Mouse (Mus musculus): Measurements from ENCODE around the gene Slc29a3.

The Slc29a3 gene

DNA sequence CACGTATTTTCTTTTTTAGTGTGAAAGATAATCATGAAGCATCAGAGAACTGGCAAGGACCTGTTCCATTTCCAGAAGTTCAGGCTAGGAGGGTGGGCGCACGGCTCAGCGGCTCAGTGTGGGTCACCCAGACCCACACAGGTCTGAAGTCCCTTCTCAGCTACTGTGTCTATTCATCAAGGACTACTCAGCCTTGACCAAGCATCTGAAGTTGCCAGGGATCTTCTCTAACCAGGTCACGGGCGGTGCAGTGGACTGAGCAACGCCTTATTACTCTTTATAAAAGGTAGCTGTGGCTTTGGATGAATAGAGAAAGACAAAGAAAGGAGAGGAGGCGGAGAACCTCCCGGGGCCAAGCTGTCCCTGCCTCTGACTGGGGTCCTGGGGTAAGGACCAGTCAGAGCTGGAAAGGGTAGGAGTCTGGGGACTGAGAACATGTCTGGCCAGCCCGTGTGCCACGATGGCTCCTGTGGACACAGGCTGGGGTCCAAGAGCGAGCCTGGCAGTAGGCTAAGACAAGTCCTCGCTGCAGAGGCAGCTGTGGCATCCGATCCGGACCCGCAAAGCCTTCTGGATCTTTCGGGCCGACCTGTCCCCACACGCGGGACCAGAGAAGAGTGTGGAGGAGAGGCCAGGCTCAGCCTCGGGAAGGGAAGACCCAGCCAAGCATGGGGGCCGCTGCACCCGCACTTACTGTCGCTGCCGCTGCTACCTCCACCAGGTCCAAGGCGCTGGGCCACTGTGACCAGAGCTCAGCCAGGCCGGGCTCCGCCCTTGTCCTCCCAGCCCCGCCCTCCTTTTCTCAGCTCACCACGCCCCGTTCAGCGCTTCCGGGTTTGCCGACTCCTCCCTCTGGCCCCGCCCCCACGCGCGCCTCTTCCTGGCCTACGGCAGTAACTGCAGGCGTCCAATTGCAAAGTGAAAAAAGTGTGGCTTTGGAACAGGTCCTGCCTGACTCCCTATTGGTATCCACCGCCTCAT is at the start of gene Slc29a3:
Gene Slc29a3, minus strand, starts transcription at position 755 of the 981 bp plus-strand sequence.
- DNase-seq (ENCODE audit: low read depth, low spot score) = peak; percentile 94

DNA sequence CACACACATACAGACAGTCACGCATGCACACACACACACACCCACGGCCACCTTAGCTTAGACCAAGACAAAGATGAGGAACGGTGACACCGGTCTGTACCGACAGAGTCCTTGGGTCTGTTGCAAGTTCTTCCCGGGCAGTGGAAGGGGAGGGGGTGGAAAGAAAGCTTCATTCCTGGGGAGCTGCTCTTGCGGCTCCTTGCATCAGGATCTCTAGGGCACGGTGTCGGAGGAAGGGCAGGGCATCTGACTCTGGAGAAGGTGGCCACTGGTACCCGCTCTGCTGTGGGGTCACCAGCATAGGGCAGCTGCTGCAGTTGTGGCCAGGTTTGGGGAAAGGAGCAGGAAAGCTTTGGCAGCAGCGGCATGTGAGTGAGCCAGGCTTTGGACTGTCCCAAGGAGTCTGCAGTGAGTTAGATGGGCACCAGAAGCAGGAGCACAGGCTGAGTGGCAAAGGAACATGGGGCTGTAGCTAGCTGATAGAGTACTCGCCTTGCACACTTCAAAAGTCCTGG is 49.4 kb upstream of the Slc29a3 start:
- no peak for DNase-seq (ENCODE audit: low read depth, low spot score)

DNA sequence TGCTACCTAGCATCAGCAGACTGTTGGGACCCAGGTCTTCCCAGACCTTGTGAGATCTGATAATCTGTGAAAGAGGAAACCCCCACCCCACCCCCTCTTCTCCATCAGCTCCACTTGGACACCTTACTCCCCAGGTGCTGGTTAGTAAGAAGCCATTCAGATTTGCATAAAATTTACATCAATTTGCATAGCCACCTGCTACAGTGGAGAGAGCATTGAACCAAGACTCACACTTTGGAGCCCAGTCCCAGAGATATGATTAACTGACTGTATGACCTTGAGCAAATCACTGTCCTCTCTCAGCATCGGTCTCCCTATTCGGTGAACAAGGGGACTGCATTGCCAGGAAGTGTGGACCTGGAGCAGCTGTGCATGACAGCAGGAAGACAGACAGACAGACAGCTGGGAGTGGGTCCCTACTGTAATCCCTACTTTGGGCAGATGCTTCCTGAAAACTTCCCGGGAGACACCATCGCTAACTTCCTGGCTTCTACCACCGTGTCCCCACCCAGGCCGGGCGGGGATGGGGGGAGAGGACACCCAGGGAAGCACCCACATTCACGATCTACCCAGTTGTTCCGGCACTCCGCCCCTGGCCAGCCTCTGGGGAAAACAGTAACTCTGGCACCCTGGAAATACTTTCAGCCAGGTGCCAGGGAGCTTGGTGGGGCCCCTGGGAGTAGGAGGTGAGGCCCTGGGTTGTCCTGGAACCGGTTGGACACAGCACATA is 48.7 kb upstream of the Slc29a3 start:
- no peak for DNase-seq (ENCODE audit: low read depth, low spot score)

DNA sequence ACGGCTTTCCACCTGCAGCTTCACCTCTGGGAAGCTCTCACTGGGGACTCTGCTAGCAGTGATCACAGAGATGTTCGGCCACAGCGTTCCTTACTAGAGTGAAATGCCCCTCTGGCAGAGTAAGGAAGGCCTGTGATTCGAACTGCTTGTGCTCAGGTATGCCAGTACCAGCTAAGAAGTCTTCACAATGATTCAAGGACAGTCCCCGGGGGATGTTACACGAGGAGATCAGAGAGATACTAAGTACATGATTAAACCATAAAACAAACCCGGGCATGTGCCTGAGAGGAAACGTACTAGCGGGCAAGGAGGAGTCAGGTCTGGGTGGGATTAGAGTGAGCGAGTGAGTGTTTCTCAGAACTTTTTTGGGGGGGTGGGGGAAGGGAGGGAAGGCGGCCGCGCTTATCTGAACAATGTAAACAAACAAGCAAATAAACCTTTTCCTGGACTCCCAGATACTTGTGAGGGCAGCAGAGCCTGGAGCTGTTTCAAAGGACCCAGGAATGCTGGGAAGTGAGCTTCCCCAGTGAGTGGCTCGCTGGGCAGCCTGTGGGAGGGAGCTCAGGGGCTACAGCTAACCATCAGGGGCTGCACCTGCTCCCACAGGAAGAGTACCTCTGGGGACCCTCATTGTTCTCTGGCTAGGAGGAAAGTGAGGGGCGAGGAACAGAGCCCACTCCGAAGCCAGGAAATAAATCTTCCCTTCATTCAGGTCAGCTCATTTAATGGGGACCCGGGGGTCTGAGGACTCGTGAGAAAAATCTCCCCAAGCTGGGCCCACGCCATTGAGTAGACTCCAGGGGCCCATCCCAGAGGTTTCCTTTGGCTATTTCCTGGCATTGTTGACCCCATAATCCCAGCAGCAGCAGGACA is 47.9 kb upstream of the Slc29a3 start:
- no peak for DNase-seq (ENCODE audit: low read depth, low spot score)

DNA sequence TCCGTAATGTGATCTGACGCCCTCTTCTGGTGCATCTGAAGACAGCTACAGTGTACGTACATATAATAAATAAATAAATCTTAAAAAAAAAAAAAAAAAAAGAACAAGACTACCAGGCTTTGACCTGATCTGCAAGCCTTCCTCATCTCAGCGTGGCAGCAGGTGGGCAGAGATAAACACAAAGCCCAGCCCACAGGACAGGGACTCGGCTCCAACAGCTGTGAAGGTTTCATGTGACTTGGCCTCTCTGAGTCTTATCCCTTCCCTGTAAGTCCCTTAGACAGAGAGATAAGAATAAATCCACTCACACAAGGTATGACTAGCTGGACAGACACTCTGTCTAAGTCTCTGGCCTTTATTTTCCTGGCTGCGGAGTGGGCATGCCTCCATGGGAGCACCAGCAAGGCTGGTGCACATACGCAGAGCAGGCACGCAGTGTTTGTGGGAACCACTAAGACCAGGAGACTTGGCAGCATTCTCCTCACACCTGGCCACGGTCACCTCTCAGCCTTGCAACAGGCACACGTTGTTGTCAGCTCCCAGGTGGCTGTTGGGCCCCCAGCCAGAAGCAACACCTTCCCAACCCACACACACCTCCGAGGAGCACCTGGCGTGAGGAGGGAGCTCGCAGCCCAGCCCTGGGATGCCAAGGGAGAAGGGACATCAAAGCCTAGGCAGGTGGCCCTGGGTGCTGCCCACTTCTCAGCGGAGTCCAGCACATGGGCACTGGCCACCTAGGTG is 45.3 kb upstream of the Slc29a3 start:
- no peak for DNase-seq (ENCODE audit: low read depth, low spot score)

DNA sequence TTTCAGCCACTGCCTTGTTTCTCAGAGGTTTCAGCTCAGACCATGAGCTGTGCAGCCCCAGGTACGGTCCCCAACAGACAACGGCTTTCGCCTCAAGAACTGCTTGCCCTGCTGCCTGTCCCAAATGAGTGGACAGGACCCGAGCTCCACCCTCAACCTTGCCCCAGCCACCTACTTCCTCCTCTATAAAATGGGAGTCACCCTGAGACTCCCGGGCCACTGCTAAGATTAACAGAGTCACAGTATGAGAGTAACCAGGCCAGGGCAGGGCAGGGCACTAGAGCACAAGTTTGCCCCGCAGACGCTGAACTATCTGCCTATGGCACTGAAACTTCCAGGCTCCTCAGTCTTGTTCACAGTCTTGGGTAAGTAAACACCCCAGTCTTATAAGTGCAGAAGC is 43.9 kb upstream of the Slc29a3 start:
- no peak for DNase-seq (ENCODE audit: low read depth, low spot score)

DNA sequence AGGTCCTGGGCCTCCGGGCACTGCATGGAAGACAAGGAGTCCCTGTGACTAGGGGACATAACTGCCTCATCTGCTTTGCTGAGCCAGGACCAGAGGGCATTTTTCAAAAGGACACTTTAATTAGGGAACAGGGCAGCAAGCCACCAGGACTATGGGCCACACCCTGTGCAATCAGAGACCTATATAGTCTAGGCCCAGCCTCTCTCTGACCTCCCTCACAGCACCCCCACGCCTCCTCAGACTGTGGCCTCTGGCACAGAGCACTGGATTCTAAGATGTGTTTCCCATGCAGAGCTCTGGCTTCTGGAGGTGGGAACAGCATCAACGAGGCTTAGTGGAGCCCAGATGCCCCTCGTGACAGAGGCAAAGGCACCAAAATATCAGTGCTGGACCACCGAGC is 43.4 kb upstream of the Slc29a3 start:
- DNase-seq (ENCODE audit: low read depth, low spot score) = no peak

DNA sequence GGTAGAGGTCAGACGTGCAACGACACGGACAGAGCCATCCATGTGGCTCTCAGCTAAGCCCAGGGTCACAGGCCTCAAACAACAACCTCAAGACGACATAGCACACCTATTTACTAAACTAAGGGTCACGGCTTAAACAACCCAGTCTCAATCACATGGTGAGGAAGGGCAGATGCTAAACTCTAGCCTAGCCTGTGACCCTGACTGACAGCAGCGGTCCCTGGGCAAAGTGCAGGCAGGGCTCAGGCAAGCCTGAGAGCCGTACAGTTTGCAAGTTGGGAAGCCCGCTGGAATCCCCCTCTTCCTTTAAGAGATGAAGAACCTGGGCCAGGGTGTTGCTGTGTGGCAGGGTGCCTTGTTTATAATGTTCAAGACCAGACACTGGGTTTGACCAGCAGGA is 42.2 kb upstream of the Slc29a3 start:
- DNase-seq (ENCODE audit: low read depth, low spot score) = no peak

DNA sequence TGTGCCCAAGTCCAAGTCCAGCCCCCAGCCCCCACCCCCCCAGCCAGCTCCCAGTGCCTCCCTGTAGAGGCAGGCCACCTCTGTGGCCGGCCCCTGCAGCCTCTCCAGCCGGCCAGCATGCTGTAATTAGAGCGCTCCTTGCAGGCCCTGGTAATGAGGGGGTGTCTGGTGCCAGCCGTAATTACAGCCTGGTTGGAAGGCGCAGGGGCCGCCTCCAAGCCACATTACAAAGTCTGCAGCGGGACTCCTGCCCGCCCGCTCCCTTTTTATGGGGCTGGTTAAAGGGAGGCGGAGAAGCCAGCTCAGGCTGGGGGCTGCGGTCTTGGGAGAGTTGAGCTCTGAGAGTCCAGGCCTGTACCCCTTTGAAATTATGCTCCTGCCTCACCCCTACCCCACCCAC is 41.8 kb upstream of the Slc29a3 start:
- no peak for DNase-seq (ENCODE audit: low read depth, low spot score)

DNA sequence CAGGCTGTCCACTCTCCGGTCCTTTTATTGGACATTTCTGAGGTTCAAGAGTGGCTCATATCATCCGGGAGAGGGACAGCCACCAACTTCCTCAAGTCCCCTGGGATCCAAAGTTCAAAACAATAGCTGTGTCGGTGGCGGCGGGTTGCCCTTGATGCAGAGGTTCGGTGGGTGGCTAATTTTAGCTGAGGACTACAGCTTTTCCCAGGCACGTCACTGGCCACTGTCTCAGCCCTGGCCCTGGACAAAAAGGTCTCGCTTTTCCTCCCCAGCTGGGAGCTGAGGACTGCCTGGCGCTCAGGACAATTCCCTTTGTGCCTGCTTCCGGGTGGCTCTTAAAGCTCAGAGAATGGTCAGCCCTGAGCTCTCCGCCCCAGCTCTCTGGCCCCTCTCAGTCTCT is 40.2 kb upstream of the Slc29a3 start:
- no peak for DNase-seq (ENCODE audit: low read depth, low spot score)

DNA sequence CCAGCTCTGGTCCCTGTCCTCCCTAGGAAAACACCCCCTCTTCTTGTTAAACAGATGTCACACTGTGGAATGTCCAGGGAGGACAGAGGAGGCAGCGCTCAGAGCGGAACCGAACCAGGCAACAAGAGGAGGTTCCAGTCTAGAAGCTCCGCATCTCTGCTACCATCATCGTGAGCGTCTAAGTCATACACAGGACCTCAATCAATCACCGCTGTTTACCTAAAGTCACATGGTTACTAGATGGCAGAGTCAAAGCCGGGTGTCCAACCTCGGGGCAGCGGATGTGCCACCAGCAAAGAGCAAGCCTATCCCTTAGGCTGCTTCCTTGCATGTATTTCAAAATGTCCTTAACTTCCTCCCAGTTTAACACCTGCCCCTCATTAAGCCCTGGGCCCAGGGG is 39.8 kb upstream of the Slc29a3 start:
- no peak for DNase-seq (ENCODE audit: low read depth, low spot score)

DNA sequence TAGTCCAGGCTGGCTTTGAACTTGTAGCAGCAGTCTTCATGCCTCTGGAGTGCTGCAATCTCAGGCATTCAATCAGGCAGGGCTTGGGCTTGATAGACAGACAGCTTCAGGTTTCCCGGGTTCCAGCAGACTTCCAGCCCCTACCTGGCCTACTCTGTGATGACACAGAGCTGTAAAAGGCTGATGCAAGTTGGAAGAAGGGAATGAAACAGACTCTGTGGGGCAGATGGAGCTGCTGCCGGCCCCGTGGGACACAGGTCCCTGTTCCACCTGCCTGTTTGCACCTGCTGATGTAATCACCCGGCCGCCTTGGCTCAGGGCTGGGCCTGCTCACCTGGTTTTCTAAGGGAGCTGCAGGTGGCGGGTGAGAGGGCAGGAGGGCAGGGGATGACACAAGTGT is 38.3 kb upstream of the Slc29a3 start:
- DNase-seq (ENCODE audit: low read depth, low spot score) = no peak

DNA sequence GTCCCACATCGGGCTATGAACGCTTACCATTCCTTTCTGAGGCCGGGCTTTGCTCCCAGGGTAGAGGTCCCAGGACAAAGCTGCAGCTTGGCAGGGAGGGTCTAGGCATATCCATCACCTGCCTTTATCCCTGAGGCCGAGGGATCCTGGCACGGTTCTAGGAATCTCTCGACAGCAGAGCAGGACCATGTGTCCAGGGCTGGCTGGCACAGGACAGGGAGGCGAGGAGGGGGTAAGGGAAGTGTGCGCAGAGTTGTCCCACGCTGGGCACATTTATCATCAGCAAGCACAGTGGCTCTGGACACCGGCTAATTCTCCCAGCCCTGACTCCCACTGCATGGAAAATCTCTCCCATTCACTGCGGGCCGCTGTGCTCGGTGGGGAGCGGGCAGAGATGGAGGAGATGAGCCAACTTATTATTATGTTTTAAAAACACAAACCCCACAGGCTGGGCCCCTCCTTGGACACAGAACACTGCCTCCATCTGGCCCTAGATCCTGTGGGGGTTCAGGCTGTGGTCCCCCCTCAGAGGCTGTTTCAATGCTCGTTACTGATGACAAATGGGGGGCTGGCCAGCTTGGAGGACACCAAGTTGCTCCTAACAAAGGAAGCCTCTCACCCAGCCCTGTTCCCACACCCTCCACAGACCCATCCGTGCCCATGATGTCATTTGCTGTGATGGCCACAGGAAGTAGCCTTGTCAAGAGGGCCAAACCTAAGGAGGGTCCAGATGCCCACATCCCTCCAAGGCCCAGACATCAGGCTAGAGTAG is 34.9 kb upstream of the Slc29a3 start:
- DNase-seq (ENCODE audit: low read depth, low spot score) = no peak

DNA sequence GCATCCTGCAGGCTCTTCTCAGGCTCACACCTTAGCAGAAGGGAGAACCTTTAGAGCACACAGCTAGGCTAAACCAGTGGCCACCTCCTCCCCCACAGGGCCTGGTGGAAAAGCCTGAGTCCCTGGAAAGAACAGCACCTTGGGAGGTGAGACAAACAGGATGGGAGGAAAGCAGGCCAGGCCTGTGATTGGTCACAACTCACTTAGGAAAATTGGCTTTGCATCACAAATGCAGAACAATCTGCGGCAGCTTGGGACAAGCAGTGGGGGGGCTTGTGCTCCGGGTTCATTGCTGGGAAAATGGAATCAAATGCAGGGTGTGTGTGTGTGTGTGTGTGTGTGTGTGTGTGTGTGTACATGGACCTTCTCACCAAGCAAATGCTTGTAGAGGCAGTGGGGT is 31.0 kb upstream of the Slc29a3 start:
- peak; percentile 89 for DNase-seq (ENCODE audit: low read depth, low spot score)

DNA sequence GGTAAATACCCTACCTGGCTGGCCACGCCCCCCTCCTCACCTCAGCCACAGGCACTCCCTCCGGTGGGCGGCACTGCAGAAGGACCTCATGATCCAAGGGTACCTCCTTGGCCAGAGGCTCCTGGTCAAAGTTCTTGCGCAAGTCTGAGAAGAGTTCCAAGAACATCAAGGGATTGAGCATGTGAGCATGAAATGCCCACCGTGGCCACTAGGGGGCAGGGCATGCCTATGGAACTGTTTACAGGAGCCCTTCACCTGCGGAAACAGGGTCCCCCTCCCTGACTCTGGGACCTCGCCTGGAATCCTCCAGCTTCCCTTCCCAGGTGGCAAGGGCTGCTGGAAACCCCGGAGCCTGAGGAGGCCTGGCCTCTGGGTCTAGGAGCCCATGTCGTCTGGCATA is 27.0 kb upstream of the Slc29a3 start:
- peak; percentile 88 for DNase-seq (ENCODE audit: low read depth, low spot score)

DNA sequence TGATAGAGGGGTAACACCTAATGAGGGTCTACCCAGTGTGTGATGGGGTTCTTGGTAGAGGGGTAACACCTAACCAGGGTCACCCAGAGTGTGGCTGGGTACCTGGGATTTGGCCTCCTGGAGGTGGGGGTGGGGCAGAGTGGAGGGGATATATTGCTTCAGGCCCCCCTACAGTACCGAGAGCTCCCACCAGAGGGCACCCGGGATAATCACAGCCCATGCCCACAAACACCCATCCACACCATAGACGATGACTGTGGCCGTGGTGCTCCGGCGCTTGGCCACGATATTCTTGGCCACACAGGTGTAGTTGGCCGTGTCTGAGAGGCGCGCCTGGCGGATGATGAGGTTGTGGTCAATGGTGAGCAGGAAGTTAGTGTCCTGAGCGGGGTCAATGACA is 25.9 kb upstream of the Slc29a3 start:
- peak; percentile 67 for DNase-seq (ENCODE audit: low read depth, low spot score)

DNA sequence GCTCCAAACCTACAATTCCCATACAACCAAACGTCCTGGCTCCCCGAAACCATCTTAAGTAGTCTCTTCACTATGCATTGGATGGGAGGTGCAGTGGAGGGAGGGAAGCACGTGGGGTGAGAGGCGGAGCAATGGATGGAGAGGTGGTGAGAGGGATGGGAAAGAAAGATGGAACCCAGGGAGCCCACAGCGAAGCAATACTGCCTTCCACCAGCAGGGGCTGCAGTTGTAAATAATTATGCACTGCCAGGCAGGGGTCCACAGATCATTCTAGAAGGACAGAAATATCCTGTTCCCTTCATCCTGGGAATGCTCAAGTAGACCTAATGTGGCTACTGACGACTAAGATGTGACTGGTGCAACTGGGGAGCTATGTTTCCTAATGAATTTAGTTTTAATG is 22.9 kb upstream of the Slc29a3 start:
- peak; percentile 81 for DNase-seq (ENCODE audit: low read depth, low spot score)

DNA sequence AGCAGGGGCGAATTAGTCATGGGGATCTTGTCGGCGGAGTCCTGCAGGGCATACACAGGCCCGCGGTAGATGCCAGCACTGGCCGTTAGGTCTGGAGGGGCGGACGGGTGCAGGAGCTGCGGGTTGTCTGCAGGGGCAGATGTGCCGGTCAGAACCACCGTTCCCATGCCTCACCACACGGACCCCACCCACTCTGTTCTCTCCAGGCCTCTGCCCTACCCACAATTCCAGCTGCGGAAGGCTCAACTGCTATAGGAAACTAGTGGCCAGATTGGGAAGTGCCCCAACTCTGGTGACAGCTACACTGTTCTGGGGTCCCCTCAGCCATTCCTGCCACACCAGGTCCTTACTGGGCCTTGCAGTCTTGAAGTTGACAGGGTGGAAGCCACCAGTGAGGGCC is 22.0 kb upstream of the Slc29a3 start:
- DNase-seq (ENCODE audit: low read depth, low spot score) = peak; percentile 76

DNA sequence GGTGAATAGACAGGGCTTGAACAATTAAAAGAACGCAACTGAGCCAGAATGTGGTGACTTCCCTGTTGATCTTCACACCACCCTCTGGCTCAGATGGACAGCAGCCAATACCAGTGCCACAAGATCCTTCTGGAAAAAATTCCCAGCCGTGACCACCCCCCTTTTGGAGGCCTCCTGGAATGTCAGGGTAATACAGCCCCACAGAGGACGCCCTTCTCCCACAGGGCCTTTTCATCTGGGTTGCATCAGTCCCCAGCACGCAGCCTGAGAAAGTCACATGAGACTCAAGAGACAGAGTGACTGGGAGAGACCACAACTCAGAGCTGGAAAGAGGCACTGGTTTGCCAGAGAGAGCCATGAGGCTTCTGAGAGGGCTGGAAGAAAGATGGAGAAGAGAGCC is 18.3 kb upstream of the Slc29a3 start:
- DNase-seq (ENCODE audit: low read depth, low spot score) = no peak

DNA sequence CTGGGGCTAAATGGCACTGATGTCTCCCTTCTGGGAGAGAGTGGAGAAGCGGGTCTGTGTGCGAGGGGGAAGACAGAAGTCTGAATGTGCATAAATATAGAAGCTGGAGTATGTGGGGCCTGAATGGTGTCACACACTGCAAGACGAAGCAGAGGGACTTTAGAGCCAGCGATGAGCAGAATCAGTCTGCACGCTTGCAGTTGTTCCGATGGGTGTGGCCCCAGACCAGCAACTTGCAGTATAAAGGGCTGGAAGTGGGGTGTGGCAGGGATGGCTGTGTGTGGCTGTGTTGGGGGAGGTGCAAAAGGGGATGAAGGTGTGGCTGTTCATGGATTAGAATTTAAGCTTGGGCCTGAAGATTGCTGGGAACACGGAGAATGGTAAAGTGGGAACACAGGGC is 16.0 kb upstream of the Slc29a3 start:
- peak; percentile 88 for DNase-seq (ENCODE audit: low read depth, low spot score)

All from ES-CJ7 (cell line).